Mouse (Mus musculus) embryonic facial prominence, embryonic 12.5 days (tissue): Measurements from ENCODE around the gene Slc22a15. TPM values are rescaled to one million over a fixed set of nuclear protein-coding genes. Genes with fewer than 3 reads are reported as not detected.

Experiments
- ATAC-seq: fragments of 200-750 bp; cut with Nextera tagmentation; 2 replicates; pipeline ENCODE4 v1.8.0; 2017; ENCODE audit not compliant: insufficient number of reproducible peaks, insufficient read depth, low FRiP score, low TSS enrichment
- H3K27ac ChIP-seq: fragments of 300-500 bp; sonication (generic); 2 replicates; pipeline ENCODE4 v1.5.1; 2016; ENCODE audit warnings: mild to moderate bottlenecking
- H3K27me3 ChIP-seq: fragments of 300-500 bp; sonication (generic); 2 replicates; pipeline ENCODE4 v1.6.1; 2016; ENCODE audit warnings: mild to moderate bottlenecking, moderate library complexity
- H3K36me3 ChIP-seq: fragments of 300-500 bp; sonication (generic); 2 replicates; pipeline ENCODE4 v1.6.1; 2016; ENCODE audit warnings: mild to moderate bottlenecking
- H3K4me1 ChIP-seq: fragments of 300-500 bp; sonication (generic); 2 replicates; pipeline ENCODE4 v1.6.1; 2016
- H3K4me2 ChIP-seq: fragments of 300-500 bp; sonication (generic); replicated peaks from 2 replicates; pipeline ENCODE4 v1.6.1; 2016; ENCODE audit warnings: mild to moderate bottlenecking, moderate library complexity
- H3K4me3 ChIP-seq: fragments of 300-500 bp; sonication (generic); 2 replicates; pipeline ENCODE4 v1.5.1; 2016; ENCODE audit warnings: mild to moderate bottlenecking
- H3K9ac ChIP-seq: fragments of 300-500 bp; sonication (generic); 2 replicates; pipeline ENCODE4 v1.6.1; 2016; ENCODE audit warnings: mild to moderate bottlenecking, moderate library complexity
- H3K9me3 ChIP-seq: fragments of 300-500 bp; sonication (generic); 2 replicates; pipeline ENCODE4 v1.6.1; 2016; ENCODE audit warnings: mild to moderate bottlenecking, moderate library complexity
- WGBS: fragments of 180-500 bp; shearing (Covaris S2); methylation state at CpG from one replicate; pipeline ENCODE4 v1.1.7; 2016; 5-methylcytosine and 5-hydroxymethylcytosine counted together
- polyA plus RNA-seq: library from polyadenylated mRNA; unstranded; fragments of >200 nt; fragmentation: Nextera tagmentation; extraction: Ambion mirVana; gene quantifications from 2 replicates; pipeline ENCODE4 v1.2.1, GENCODE M21; 2016

Slc22a15 gene
- polyA plus RNA-seq, 1 experiment from 2014 or later, result 6.3 TPM

GRCm38 (mm10) chr3:101940418-101940817 is 16.2 kb upstream of the Slc22a15 start:
- Histone ChIP-seq H3K4me3 (no peak overlapping the region), H3K9me3 (no peaks in the 10 kb centered on the region), H3K27ac (no peak overlapping the region), H3K9ac (no peak overlapping the region), H3K27me3 (no peaks in the 10 kb centered on the region), H3K4me2 (no peak overlapping the region), H3K36me3 (no peaks in the 10 kb centered on the region), H3K4me1 (no peaks in the 10 kb centered on the region)
- WGBS, result 77% methylated on average over 4 of the region's 4 CpGs
- ATAC-seq, result no peak

GRCm38 (mm10) chr3:101939865-101940264 is 15.6 kb upstream of the Slc22a15 start:
- no peak overlapping the region for H3K9ac ChIP-seq
- ATAC-seq, result no peak
- WGBS, result 82% methylated on average over 3 of the region's 3 CpGs
- H3K4me2 ChIP-seq, result no peak overlapping the region
- H3K4me3 ChIP-seq, result no peak overlapping the region
- no peaks in the 10 kb centered on the region for H3K27me3 ChIP-seq
- no peaks in the 10 kb centered on the region for H3K9me3 ChIP-seq
- H3K27ac ChIP-seq, result no peak overlapping the region
- H3K4me1 ChIP-seq, result no peaks in the 10 kb centered on the region
- no peaks in the 10 kb centered on the region for H3K36me3 ChIP-seq

GRCm38 (mm10) chr3:101939152-101939551 is 14.9 kb upstream of the Slc22a15 start:
- ATAC-seq, result no peak
- H3K4me3 ChIP-seq, result no peak overlapping the region
- H3K4me1 ChIP-seq, result no peaks in the 10 kb centered on the region
- H3K27me3 ChIP-seq, result no peaks in the 10 kb centered on the region
- no peaks in the 10 kb centered on the region for H3K36me3 ChIP-seq
- 71% methylated on average over 7 of the region's 7 CpGs for WGBS
- H3K9me3 ChIP-seq, result no peaks in the 10 kb centered on the region
- no peak overlapping the region for H3K27ac ChIP-seq
- no peak overlapping the region for H3K4me2 ChIP-seq
- no peak overlapping the region for H3K9ac ChIP-seq

- ATAC-seq, result no peak
- Histone ChIP-seq H3K4me2 (no peak overlapping the region), H3K36me3 (no peaks in the 10 kb centered on the region), H3K9ac (no peak overlapping the region), H3K27me3 (no peaks in the 10 kb centered on the region), H3K27ac (no peak overlapping the region), H3K4me3 (no peak overlapping the region), H3K4me1 (no peaks in the 10 kb centered on the region), H3K9me3 (no peaks in the 10 kb centered on the region)
- 78% methylated on average over 3 of the region's 3 CpGs for WGBS
Observed at GRCm38 (mm10) chr3:101936369-101936768, 12.1 kb upstream of the Slc22a15 start.

- H3K4me1 ChIP-seq, result no peaks in the 10 kb centered on the region
Observed at GRCm38 (mm10) chr3:101933820-101934219, 9.6 kb upstream of the Slc22a15 start.

GRCm38 (mm10) chr3:101929105-101929876 is 5.0 kb upstream of the Slc22a15 start:
- H3K27me3 ChIP-seq, result no peaks in the 10 kb centered on the region
- no peak for ATAC-seq
- H3K9me3 ChIP-seq, result no peaks in the 10 kb centered on the region
- H3K4me3 ChIP-seq, result no peak overlapping the region
- H3K36me3 ChIP-seq, result no peaks in the 10 kb centered on the region
- no peak overlapping the region for H3K9ac ChIP-seq
- no peak overlapping the region for H3K27ac ChIP-seq
- WGBS, result 35% methylated on average over 4 of the region's 4 CpGs
- no peak overlapping the region for H3K4me2 ChIP-seq
- H3K4me1 ChIP-seq, result 0 out of 2 replicates have a peak, but pooled peaks cover 5% of the 10 kb centered on the region

More at GRCm38 (mm10) chr3:101933820-101934219, 9.6 kb upstream of the Slc22a15 start:
- H3K9me3 ChIP-seq, result no peaks in the 10 kb centered on the region
- no peak overlapping the region for H3K4me2 ChIP-seq
- H3K36me3 ChIP-seq, result no peaks in the 10 kb centered on the region
- H3K27ac ChIP-seq, result no peak overlapping the region
- H3K27me3 ChIP-seq, result no peaks in the 10 kb centered on the region
- 93% methylated on average over 2 of the region's 2 CpGs for WGBS
- ATAC-seq, result no peak
- no peak overlapping the region for H3K4me3 ChIP-seq
- H3K9ac ChIP-seq, result no peak overlapping the region

GRCm38 (mm10) chr3:101926636-101927035 is 2.4 kb upstream of the Slc22a15 start:
- Histone ChIP-seq H3K36me3 (no peaks in the 10 kb centered on the region), H3K9me3 (no peaks in the 10 kb centered on the region), H3K4me1 (peaks cover 12% of the 10 kb centered on the region; the same call in 1 of the 2 replicates), H3K27ac (no peak overlapping the region), H3K4me3 (no peak overlapping the region), H3K27me3 (no peaks in the 10 kb centered on the region), H3K4me2 (no peak overlapping the region), H3K9ac (no peak overlapping the region)
- no peak for ATAC-seq

- no peaks in the 10 kb centered on the region for H3K27me3 ChIP-seq
- peaks cover 12% of the 10 kb centered on the region; the same call in 1 of the 2 replicates for H3K4me1 ChIP-seq
- no peak for ATAC-seq
- no peaks in the 10 kb centered on the region for H3K36me3 ChIP-seq
- peak overlapping the region; percentile 41; the same call in 1 of the 2 replicates for H3K27ac ChIP-seq
- no peak overlapping the region for H3K4me2 ChIP-seq
- no peak overlapping the region for H3K9ac ChIP-seq
- H3K9me3 ChIP-seq, result no peaks in the 10 kb centered on the region
- WGBS, result 74% methylated on average over 1 of the region's 1 CpGs
- H3K4me3 ChIP-seq, result no peak overlapping the region
Observed at GRCm38 (mm10) chr3:101925663-101926062, 1.4 kb upstream of the Slc22a15 start.

- 87% methylated on average over 7 of the region's 7 CpGs for WGBS
- H3K36me3 ChIP-seq, result no peaks in the 10 kb centered on the region
- H3K27ac ChIP-seq, result no peak overlapping the region
- no peaks in the 10 kb centered on the region for H3K9me3 ChIP-seq
- H3K9ac ChIP-seq, result no peak overlapping the region
- peaks cover 15% of the 10 kb centered on the region; the same call in 1 of the 2 replicates for H3K4me1 ChIP-seq
- no peak for ATAC-seq
- no peak overlapping the region for H3K4me3 ChIP-seq
- no peaks in the 10 kb centered on the region for H3K27me3 ChIP-seq
- H3K4me2 ChIP-seq, result no peak overlapping the region
Observed at GRCm38 (mm10) chr3:101922366-101922765, 1.9 kb downstream of the Slc22a15 start.

GRCm38 (mm10) chr3:101918526-101918925 is 5.7 kb downstream of the Slc22a15 start:
- H3K36me3 ChIP-seq, result peaks cover 7% of the 10 kb centered on the region; the same call in 1 of the 2 replicates
- no peaks in the 10 kb centered on the region for H3K27me3 ChIP-seq
- H3K4me3 ChIP-seq, result no peak overlapping the region
- ATAC-seq, result no peak
- WGBS, result 88% methylated on average over 3 of the region's 3 CpGs
- H3K4me2 ChIP-seq, result no peak overlapping the region
- no peaks in the 10 kb centered on the region for H3K9me3 ChIP-seq
- no peak overlapping the region for H3K27ac ChIP-seq
- peaks cover 8% of the 10 kb centered on the region; the same call in 1 of the 2 replicates for H3K4me1 ChIP-seq
- H3K9ac ChIP-seq, result no peak overlapping the region

GRCm38 (mm10) chr3:101917665-101918064 is 6.6 kb downstream of the Slc22a15 start:
- H3K9ac ChIP-seq, result no peak overlapping the region
- H3K36me3 ChIP-seq, result peaks cover 7% of the 10 kb centered on the region; the same call in 1 of the 2 replicates
- no peaks in the 10 kb centered on the region for H3K27me3 ChIP-seq
- H3K27ac ChIP-seq, result no peak overlapping the region
- no peak overlapping the region for H3K4me2 ChIP-seq
- no peak for ATAC-seq
- no peak overlapping the region for H3K4me3 ChIP-seq
- H3K4me1 ChIP-seq, result 0 out of 2 replicates have a peak, but pooled peaks cover 3% of the 10 kb centered on the region
- WGBS, result 23% methylated on average over 3 of the region's 3 CpGs
- no peaks in the 10 kb centered on the region for H3K9me3 ChIP-seq

- H3K36me3 ChIP-seq, result peaks cover 7% of the 10 kb centered on the region; the same call in 1 of the 2 replicates
- no peak overlapping the region for H3K4me3 ChIP-seq
- no peaks in the 10 kb centered on the region for H3K27me3 ChIP-seq
- no peak overlapping the region for H3K9ac ChIP-seq
- no peak overlapping the region for H3K4me2 ChIP-seq
- no peaks in the 10 kb centered on the region for H3K9me3 ChIP-seq
- no peak for ATAC-seq
- H3K4me1 ChIP-seq, result 0 out of 2 replicates have a peak, but pooled peaks cover 3% of the 10 kb centered on the region
- H3K27ac ChIP-seq, result no peak overlapping the region
- 70% methylated on average over 5 of the region's 5 CpGs for WGBS
Observed at GRCm38 (mm10) chr3:101916525-101916924, 7.7 kb downstream of the Slc22a15 start.
